Mouse (Mus musculus) small intestine, adult 2 months (tissue): Measurements from ENCODE around the gene Itpkb.

ENCODE experiments used
- CTCF ChIP-seq: fragments of 200-500 bp; IDR thresholded peaks from 2 replicates; pipeline ENCODE4 v1.5.1; 2012; ENCODE audit warnings: low read depth, mild to moderate bottlenecking, control low read depth, inconsistent platforms, low read length, moderate library complexity, mixed read lengths; ENCODE audit not compliant: insufficient replicate concordance, insufficient read length; ENCODE audit errors: extremely low read depth
- POLR2A ChIP-seq: fragments of 200-500 bp; IDR thresholded peaks from 2 replicates; pipeline ENCODE4 v1.6.1; 2012; ENCODE audit warnings: low read depth, mild to moderate bottlenecking, control low read depth, inconsistent platforms, low read length, moderate library complexity

DNA sequence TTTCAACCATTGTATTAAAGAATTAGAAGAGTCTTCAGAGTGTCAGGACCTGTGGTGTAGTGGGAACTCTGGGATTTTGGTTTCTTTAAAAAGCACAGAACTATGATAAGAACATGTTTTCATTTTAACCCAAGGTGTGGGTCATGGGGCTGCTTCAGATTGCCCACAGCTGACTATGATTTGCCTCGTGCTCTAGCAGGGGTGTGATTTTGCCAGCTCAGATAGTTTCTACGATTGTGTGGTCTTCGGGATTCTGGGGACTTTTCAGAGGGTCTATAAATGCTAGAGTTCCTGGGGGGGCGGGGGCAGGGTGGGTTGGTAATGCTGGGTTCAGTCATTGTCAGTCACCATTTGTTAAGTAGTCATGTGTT lies 61.3 kb downstream of the Itpkb start:
- no peak for TF ChIP-seq CTCF
- TF ChIP-seq POLR2A = no peak
